Mouse (Mus musculus) brain, embryonic 14.5 days (tissue): ENCODE data around the gene Dhrs13.

Experiments
- CTCF ChIP-seq: fragments of 200-500 bp; IDR thresholded peaks from 2 replicates; pipeline ENCODE4 v1.5.1; 2012; ENCODE audit warnings: inconsistent platforms, mild to moderate bottlenecking, moderate library complexity, borderline replicate concordance; ENCODE audit not compliant: insufficient read depth, insufficient read length; ENCODE audit errors: extremely low read depth
- POLR2A ChIP-seq: fragments of 200-500 bp; IDR thresholded peaks from 2 replicates; pipeline ENCODE4 v1.6.1; 2012; ENCODE audit warnings: mild to moderate bottlenecking, inconsistent platforms, borderline replicate concordance; ENCODE audit not compliant: poor library complexity, insufficient read depth, insufficient read length, severe bottlenecking; ENCODE audit errors: extremely low read depth

- no peak for TF ChIP-seq POLR2A
- no peak for TF ChIP-seq CTCF
Measured at GRCm38 (mm10) chr11:78069130-78069529, 37.0 kb downstream of the Dhrs13 start.
